Mouse (Mus musculus) kidney, postnatal 0 days (tissue): ENCODE results near the gene Ggn. TPM values are rescaled to one million over a fixed set of nuclear protein-coding genes. Genes with fewer than 3 reads are reported as not detected.

Source experiments
- ATAC-seq: fragments of 200-750 bp; cut with Nextera tagmentation; replicated peaks from 2 replicates; pipeline ENCODE4 v1.8.0; 2017; ENCODE audit warnings: low read depth, moderate number of reproducible peaks, moderate TSS enrichment, moderate library complexity; ENCODE audit not compliant: low FRiP score
- DNase-seq: peaks from one replicate; pipeline ENCODE4 v3.0.0-alpha.2; 2016; ENCODE audit warnings: low spot score
- H3K27ac ChIP-seq: fragments of 300-500 bp; sonication (generic); 2 replicates; pipeline ENCODE4 v1.5.1; 2014; ENCODE audit warnings: mild to moderate bottlenecking
- H3K27me3 ChIP-seq: fragments of 300-500 bp; sonication (generic); 2 replicates; pipeline ENCODE4 v1.6.1; 2014; ENCODE audit warnings: low read length, mixed read lengths; ENCODE audit not compliant: insufficient read depth
- H3K36me3 ChIP-seq: fragments of 300-500 bp; sonication (generic); 2 replicates; pipeline ENCODE4 v1.6.1; 2014; ENCODE audit warnings: low read length, mixed read lengths; ENCODE audit not compliant: insufficient read depth
- H3K4me1 ChIP-seq: fragments of 300-500 bp; sonication (generic); replicated peaks from 2 replicates; pipeline ENCODE4 v1.6.1; 2014; ENCODE audit warnings: antibody characterized with exemption, low read length, mixed read lengths; ENCODE audit not compliant: insufficient read depth
- H3K4me2 ChIP-seq: fragments of 300-500 bp; sonication (generic); 2 replicates; pipeline ENCODE4 v1.6.1; 2014; ENCODE audit warnings: mild to moderate bottlenecking, low read length, moderate library complexity, mixed read lengths
- H3K4me3 ChIP-seq: fragments of 300-500 bp; sonication (generic); replicated peaks from 2 replicates; pipeline ENCODE4 v1.5.1; 2014; ENCODE audit warnings: low read depth, low read length
- H3K9ac ChIP-seq: fragments of 300-500 bp; sonication (generic); 2 replicates; pipeline ENCODE4 v1.6.1; 2014; ENCODE audit warnings: low read depth, low read length
- H3K9me3 ChIP-seq: fragments of 300-500 bp; sonication (generic); replicated peaks from 2 replicates; pipeline ENCODE4 v1.6.1; 2016; ENCODE audit warnings: low read length, inconsistent platforms, mixed read lengths
- CTCF ChIP-seq: IDR thresholded peaks from 2 replicates; pipeline ENCODE4 v1.5.1; 2016; ENCODE audit warnings: antibody characterized with exemption, low read depth, mild to moderate bottlenecking, moderate library complexity
- WGBS: fragments of 180-500 bp; shearing (Covaris S2); extraction: QIAGEN DNeasy Blood & Tissue Kit; methylation state at CpG from one replicate; pipeline ENCODE4 v1.1.7; 2014; 5-methylcytosine and 5-hydroxymethylcytosine counted together
- polyA plus RNA-seq: library from polyadenylated mRNA; unstranded; fragments of >200 nt; fragmentation: Nextera tagmentation; extraction: Ambion mirVana; gene quantifications from 2 replicates; pipeline ENCODE4 v1.2.1, GENCODE M21; 2015

The Ggn gene
- polyA plus RNA-seq, 1 experiment from 2014 or later = 0.70 TPM

- H3K27ac ChIP-seq = peak within 1 kb of the TSS; percentile 90
- H3K4me1 ChIP-seq = 0 out of 2 replicates have a peak, but pooled peaks cover 3% of the 10 kb centered on the region
- peak; percentile 54; the same call in 1 of the 2 replicates for TF ChIP-seq CTCF
- 3% methylated on average over 61 of the region's 68 CpGs for WGBS
- peak within 1 kb of the TSS; percentile 98 for H3K4me2 ChIP-seq
- peak; percentile 93 for DNase-seq
- ATAC-seq = peak; percentile 65
- H3K27me3 ChIP-seq = peaks cover 5% of the 10 kb centered on the region; the same call in 1 of the 2 replicates
- 0 out of 2 replicates have a peak, but pooled peaks cover under 1% of the 10 kb centered on the region for H3K36me3 ChIP-seq
- peak within 1 kb of the TSS; percentile 86 for H3K4me3 ChIP-seq
- peak within 1 kb of the TSS; percentile 82 for H3K9ac ChIP-seq
- no peaks in the 10 kb centered on the region for H3K9me3 ChIP-seq
These were observed 13.9 kb upstream of the Ggn start, which contains the start of gene Fam98c for GRCm38 (mm10) chr7:29155838-29156782. Gene Fam98c (minus strand): TSS chr7:29156234.

- WGBS = 4% methylated on average over 5 of the region's 5 CpGs
These were observed 11.7 kb upstream of the Ggn start for GRCm38 (mm10) chr7:29158264-29158663.

GRCm38 (mm10) chr7:29162294-29162693 is 7.7 kb upstream of the Ggn start:
- H3K4me2 ChIP-seq = no peak overlapping the region
- H3K4me3 ChIP-seq = no peak overlapping the region
- TF ChIP-seq CTCF = no peak
- H3K9me3 ChIP-seq = no peaks in the 10 kb centered on the region
- no peaks in the 10 kb centered on the region for H3K4me1 ChIP-seq
- no peak for ATAC-seq
- 73% methylated on average over 5 of the region's 5 CpGs for WGBS
- no peak for DNase-seq
- H3K27ac ChIP-seq = no peak overlapping the region
- 0 out of 2 replicates have a peak, but pooled peaks cover 5% of the 10 kb centered on the region for H3K36me3 ChIP-seq
- peaks cover 5% of the 10 kb centered on the region; the same call in 1 of the 2 replicates for H3K27me3 ChIP-seq
- no peak overlapping the region for H3K9ac ChIP-seq

More at GRCm38 (mm10) chr7:29158264-29158663, 11.7 kb upstream of the Ggn start:
- DNase-seq (no peak), ATAC-seq (no peak)
- Histone ChIP-seq H3K27ac (no peak overlapping the region), H3K27me3 (peaks cover 5% of the 10 kb centered on the region; the same call in 1 of the 2 replicates), H3K9ac (0 out of 2 replicates have a peak overlapping the region, but pooled peaks have one; percentile 28), H3K36me3 (0 out of 2 replicates have a peak, but pooled peaks cover 5% of the 10 kb centered on the region), H3K4me3 (no peak overlapping the region), H3K4me1 (0 out of 2 replicates have a peak, but pooled peaks cover 3% of the 10 kb centered on the region), H3K9me3 (no peaks in the 10 kb centered on the region), H3K4me2 (no peak overlapping the region)
- no peak for TF ChIP-seq CTCF

- no peak overlapping the region for H3K4me2 ChIP-seq
- H3K27ac ChIP-seq = no peak overlapping the region
- peaks cover 5% of the 10 kb centered on the region; the same call in 1 of the 2 replicates for H3K27me3 ChIP-seq
- H3K4me3 ChIP-seq = no peak overlapping the region
- peak; percentile 75 for ATAC-seq
- H3K4me1 ChIP-seq = no peaks in the 10 kb centered on the region
- H3K36me3 ChIP-seq = 0 out of 2 replicates have a peak, but pooled peaks cover 5% of the 10 kb centered on the region
- H3K9ac ChIP-seq = no peak overlapping the region
- TF ChIP-seq CTCF = no peak
- DNase-seq = peak; percentile 59
- 17% methylated on average over 9 of the region's 9 CpGs for WGBS
- no peaks in the 10 kb centered on the region for H3K9me3 ChIP-seq
These were observed 7.1 kb upstream of the Ggn start for GRCm38 (mm10) chr7:29162750-29163525.

- Histone ChIP-seq H3K9me3 (no peaks in the 10 kb centered on the region), H3K36me3 (0 out of 2 replicates have a peak, but pooled peaks cover under 1% of the 10 kb centered on the region), H3K27ac (no peak overlapping the region), H3K4me3 (no peak overlapping the region), H3K4me1 (peaks cover 13% of the 10 kb centered on the region), H3K27me3 (peaks cover 7% of the 10 kb centered on the region; the same call in 1 of the 2 replicates), H3K9ac (no peak overlapping the region), H3K4me2 (peak overlapping the region; percentile 88)
- ATAC-seq = no peak
- no peak for DNase-seq
- no peak for TF ChIP-seq CTCF
- WGBS = 30% methylated on average over 19 of the region's 19 CpGs
These were observed 2.4 kb upstream of the Ggn start for GRCm38 (mm10) chr7:29167656-29168055.
